Mouse (Mus musculus): ENCODE measurements at regions not wholly inside any gene's neighbourhood (a gene's known extent, or its start where the extent isn't known, plus 50 kb on each side); places are given as distances from the start of the nearest gene placed in this dataset.
"Not testable (repeated sequence)": the region's sequence is repeated elsewhere in the genome, so short reads cannot be mapped to it uniquely, and the experiment has no call there.

DNA sequence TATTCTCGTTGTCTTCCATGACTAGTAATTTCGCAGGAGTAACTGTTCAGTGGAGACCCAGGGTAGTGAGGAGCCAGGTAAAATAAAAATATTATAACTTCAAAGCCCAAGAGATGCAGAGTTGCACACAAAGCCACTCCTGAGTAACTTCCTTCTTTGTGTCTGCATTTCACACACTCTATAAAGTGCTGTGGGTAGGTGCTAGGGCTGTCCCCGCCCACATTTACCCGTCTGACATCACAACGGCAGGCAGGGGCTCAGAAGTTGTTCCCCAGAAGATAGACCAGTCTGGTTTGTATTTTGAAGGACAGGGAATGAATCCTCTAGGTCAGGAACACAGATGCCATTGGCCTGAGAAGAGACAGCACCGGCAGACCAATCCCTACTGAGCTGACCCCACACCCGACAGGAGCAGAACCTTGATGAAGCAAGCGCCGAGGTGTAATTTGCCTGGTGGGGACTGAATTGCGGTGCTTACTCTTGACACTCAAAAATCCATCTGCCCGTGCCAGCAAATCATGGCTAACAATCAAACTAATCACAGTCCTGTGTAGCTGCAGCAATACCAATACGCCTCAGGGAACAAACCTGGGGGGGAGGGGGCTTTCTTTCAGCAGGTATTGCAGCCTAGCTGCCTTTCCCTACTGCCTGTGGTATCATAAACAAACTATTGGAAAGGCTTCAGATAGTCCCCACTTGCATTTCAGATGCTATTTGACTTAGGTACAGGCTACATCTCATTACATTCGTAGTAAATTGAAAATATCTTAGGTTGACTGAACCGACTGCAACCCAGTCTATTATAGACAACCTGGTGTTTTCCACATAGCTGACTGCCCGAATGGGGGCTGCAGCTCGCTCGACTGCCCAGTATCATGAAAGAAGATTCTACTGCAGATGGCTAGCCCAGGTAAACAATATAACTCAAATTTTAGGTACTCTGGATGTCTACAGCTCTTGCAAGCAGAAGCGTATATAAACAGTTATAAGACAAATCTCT, 175.6 kb downstream of the Basp1 start:
- ATAC-seq: no peak

DNA sequence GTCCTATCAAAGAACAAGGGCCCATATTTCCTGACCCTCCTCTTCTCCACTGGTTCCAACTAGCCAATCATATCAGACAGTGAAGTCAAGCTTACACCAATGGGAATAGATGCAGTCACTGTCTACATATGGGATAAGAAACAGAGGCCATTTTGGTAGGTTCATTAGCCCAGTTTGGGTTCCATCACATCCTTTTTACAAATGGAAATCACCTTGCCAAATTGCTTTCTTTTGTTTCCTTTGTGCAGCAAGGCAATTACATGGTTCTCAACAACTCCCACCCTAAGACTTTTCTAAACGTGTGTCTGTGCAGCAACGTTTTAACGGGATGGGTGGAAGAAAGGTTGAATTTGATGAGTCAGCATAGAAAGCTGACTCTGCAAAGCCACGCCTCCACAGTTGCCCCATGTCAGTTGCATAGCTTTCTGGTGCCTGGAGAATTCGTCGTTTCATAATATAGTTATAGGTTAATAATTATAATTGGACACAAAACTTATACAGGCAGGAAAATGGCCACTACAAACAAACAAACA, 177.3 kb downstream of the Basp1 start:
- no peak for ATAC-seq

DNA sequence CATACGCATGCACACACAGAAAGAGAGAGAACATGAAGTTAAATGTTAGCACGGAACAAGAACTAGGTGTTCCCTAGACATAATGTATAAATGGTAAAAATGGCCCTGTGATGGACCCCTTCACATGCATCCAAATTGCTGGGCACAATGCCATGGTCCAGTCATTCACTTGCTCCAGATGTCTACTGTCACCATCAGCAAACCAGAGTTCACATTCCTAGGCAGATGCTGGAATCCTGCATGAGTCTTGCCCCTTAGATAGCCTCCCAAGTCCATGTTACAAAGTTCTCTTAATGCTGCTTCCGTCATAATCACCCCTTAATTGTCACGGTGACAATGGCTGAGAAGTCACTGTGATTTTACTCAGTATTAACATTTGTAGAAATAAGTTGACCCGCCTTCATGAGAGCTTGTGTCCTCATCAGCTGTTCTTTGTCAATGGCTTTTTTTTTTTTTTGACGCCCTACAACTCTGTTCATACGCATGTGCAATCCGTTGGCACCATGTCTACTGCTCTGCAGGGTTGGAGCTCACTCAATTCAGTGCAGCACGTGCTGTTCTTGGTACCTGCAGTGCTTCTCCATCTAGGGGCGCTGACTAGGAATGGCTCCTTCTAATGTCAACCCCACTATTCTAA, 179.4 kb downstream of the Basp1 start:
- no peak for ATAC-seq

DNA sequence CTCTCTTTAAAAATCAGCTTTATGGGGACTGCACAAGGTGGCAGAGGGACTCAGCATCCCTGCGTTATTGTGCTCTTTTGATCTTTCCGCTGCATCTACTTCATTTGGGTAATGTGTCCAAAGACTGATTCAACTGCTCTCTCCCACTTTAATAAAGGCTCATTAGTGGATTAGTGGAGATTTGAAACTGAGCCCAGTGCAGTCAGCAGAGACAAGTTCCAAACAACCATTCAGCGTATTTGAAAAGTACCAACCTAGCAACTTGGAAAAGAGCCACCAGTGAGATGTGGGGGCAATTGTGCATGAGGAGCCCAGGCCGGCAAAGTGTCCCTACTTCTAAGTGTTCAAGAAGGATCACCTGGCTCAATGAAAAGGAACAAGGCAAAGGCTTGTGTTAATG, 183.4 kb downstream of the Basp1 start:
- no peak for ATAC-seq

DNA sequence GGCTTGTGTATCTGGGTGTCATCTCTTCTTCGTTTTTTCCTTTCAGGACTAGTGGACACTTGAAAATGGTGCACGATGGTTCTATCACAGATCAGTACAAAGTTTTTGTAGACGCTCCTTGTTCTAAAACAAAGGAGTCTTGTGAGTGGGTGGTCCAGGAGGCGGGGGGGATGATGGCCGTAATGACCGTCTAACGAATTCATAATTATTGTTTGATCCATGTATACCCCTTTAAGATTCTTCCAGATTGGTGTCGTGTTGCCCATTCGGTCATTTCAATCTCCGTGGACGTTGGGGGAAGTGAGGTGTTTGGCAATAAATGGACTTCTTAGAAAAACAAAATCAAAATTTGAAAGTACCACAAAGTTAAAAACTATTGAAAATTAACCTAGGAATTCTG, 183.8 kb downstream of the Basp1 start:
- no peak for ATAC-seq

DNA sequence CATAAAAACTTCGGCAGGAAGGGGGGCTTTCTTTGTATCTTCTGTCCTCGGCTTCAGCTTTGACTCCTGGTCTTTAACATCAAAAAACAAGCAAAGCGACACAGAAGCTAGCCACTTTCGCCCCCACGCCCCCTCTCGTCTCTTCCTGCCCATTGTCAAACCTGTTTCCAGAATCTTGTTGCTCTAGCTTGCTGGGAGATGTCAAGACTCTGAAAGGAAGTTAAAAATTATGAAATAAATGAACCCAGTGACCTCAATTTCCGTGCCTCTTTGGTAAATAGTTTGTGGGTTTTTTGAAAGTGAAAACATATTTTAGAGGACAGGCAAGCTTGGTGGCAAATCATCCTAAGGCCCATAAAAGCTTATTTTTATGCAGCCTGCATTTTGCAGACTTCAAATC, 186.1 kb downstream of the Basp1 start:
- peak; percentile 60 for ATAC-seq

DNA sequence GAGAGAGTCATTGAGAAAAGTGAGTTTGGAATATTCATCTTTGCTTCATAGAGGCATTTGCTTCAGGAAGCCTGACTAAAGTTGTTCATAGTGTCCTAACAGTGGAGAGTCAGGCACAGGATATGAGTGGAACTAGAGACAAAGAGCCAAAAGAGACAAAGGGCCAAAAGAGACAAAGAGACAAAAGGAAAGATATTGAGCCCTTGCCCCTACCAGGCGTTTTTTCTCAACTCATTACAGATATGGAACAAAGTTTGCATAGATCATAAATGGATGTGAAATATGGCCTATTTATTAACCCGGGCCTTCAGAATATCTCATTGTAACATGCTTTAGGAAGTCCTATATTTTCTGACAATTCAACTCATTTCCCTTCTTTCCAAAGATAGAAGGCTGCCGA, 187.6 kb downstream of the Basp1 start:
- ATAC-seq: no peak

DNA sequence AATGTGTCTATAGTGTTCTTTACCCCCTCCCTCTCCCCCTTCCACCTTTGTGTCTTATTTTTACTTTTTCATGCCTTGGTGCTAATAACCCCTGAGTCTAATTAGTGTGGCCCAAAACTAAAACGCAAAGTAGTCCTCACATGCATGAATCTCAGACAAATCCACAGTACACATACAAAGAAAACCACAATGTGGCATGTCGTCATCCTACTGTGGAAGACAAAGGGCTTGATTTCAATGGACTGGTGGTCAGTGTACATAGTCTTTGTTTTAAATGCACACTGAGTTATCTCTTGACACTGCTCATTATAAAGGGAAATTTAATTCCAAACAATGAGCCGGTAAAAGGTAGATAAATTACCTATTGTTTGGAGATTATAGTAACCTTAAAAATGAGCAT, 188.1 kb downstream of the Basp1 start:
- ATAC-seq: no peak

DNA sequence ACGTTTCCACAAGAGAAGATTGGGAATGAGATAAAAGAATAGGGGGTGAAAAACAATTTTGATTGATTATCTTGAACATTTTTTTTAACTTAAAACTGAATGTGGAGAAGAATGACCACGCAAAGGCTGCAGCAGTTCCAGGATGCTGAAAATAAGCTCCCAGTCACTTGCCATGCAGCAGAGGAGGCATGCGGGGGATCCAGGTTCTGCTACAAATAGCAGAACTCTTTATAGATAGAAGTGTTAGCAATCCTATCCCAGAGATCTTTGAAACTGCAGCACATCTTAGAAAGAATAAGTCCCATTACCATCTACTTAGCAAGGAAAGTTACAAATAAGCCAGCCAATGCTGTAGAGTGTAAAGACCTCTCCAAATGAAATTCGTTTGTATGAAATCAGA, 191.8 kb downstream of the Basp1 start:
- ATAC-seq: no peak

DNA sequence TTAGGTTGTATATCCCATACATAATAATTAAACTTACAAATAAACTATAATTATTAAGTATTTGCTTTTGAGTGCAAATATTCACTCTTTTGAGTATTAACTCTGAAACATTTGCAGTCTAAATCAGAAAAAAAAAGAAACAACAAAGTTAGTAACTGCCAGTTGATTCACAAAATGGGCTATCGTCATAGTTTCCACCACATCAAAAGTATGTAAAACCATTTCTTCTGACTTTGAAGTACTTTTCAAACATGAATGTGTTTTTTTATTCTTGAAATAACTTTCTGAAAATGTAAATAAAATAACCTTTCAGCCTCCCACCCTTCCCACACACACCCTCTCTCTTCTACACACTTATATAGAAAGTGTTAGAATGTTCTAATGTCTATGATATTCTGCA, 197.2 kb downstream of the Basp1 start:
- peak; percentile 94 for ATAC-seq

- no peak for ATAC-seq
These were observed 211.5 kb downstream of the Basp1 start for GRCm38 (mm10) chr15:25202097-25202496.

- ATAC-seq: not testable (repeated sequence)
These were observed 213.3 kb downstream of the Basp1 start for GRCm38 (mm10) chr15:25200249-25200648.

GRCm38 (mm10) chr15:25187881-25188326, 225.7 kb downstream of the Basp1 start:
- ATAC-seq: no peak

DNA sequence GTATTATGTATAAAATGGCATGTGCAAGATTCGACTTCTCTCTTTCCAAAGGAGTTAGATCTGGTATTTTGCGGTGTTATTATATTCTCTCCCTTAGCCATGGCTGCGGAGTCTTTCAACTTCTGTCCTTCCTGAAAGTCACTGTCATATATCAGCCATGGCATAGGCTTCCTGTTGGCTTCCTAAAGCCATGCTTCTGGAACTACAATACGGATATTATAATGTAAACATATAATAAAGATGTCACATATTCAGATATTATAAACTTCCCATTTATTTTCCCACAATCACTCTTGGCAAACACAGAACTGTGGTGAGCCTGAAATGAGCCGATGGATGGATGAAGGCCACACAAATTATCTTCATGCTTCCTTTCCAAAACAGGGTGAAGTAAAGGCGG, 240.8 kb downstream of the Basp1 start:
- no peak for ATAC-seq

GRCm38 (mm10) chr15:25146371-25146770, 267.2 kb downstream of the Basp1 start:
- no peak for ATAC-seq

DNA sequence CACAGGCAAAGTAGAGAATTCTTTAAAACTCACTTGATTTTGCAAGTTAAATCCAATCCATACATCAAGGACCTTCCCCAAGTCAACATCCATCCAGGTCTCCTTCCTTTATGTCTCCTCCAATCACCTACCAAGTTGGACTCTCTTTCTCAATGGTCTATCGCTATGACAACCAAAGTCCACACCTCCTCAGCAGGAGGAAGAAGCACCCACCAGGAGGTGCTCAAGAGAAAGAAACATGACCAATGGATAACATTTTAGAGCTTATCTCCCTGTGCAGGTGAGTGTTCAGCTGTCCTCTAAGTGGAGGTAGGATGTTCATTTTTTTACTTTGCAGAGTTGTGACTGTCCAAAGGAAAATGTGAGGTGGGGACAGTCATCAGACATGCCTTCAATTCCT, 269.3 kb downstream of the Basp1 start:
- peak; percentile 39 for ATAC-seq

DNA sequence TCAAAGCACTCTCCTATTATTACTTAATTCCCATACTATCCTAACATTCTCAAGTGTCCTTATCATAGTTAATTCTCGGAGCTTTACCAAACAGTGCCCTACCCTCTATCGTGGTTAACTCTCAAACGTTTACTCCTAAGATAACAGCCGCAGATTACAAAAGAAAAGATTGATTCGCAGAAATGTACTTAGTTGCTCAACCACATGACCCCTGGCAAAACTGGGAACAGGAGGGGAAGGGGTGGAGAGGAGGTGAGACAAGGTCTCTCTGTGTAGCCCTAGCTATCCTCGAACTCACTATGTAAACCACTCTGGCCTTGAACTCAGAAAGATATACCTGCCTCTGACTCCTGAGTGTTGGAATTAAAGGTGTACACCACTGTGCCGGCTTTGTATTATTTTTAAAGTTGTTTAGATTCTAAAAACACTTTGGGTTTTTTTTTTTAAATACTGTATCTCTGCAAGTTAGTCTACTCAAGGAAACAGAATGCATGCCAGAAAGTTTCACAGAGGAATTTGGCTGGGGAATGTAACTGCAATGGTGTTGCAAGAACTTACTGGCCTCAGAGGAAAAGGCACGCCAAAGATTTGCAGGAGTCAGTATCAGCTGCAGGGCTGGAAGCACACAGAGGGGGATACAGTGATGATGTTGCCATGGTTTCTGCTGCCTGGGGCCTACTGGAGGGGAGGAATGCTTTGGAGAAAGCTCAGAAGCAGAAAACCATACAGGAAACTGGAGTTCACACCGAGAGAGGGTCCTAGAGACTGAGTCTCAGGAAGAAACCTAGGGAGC, 273.0 kb downstream of the Basp1 start:
- ATAC-seq: no peak

DNA sequence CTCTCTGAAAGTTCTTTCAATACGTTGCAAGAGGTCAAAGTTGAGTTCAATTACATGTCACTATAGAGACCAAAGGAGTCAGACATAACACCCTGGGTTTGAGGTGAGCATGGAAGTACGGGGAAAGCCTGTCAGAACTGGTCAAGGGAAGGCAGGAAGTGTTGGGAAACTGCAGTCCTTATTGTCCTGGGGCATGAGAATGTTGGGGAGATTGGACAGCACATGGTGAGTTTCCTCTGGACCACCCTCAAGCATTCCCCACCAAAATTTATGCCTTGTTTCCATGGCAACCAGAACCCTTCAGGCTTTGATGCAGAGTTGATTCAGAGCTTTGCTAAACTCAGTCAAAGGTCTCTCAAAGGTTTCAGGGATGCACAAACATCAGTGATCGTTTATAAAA, 276.5 kb downstream of the Basp1 start:
- no peak for ATAC-seq

DNA sequence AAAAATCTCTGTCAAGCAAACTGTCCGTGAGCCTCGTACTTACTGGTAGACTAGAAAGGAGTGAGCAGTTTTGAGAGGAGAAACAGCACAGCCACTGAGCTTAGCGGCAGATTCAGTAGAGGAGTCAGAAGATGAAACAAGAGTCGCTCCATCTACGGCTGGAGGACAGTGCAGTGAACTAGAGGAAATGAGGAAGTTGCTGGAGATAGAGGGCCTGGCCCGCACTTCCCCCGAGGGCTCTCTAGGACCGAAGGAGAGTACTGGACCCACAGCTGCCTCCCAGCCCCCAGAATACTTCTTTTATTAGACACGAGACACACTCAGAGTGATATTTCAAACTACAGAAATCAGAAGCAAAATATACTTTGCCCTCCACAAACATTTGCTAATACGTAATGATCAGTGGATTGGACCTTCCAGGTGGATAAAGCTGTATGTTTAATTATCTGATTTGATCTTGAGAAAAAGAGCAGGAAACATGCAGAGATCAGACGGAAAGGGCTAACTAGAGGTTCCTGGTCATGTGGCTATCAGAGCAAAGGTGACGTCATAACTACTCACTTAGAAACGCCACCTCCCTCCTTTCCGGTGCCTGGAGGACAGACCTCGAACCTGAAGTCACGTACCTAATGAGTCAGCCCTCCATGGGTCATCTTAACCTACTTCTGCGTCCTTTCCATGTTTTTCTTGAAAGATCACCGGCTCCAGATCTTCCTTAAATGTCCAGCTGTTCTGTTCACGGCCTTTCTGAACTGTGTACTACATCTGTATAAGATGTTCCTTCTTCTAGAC, 277.9 kb downstream of the Basp1 start:
- no peak for ATAC-seq

DNA sequence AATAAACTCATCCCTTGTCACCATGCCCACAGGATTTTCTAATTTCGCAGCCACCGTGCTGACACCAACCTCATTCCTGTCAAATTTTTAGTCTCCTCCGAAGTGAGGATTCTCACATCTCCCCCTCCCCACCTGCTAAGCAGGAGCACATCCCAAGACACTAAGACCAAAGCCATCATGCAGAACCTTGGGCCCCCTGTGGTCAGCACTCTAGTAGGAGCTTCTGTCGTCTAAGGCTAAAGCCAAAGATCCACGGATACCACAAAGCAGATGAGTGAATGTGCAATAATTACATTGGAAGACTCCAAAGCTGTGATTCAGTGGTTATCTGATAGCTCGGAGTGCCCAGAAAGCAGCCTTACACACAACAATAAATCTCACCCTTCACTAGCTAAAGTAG, 283.5 kb downstream of the Basp1 start:
- ATAC-seq: no peak

DNA sequence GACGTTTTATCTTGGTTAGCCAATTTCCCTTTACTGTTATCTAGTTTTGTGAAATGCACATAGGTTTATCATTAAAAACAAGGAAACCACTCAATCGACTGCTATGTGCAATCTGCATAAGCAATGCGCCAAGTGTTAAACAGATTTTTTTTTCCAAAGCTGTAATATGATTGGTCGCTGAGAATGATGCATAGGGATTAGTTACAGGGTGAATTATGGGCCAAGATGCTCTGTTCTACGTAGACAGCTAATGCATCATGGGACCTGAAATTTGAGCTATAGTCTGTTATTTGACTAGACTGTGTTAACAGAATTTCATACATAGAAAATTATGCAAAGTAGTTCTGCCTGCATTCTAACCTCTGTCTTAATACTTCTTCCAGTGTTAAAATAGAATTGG, 284.0 kb downstream of the Basp1 start:
- no peak for ATAC-seq

GRCm38 (mm10) chr15:25120441-25120840, 293.1 kb downstream of the Basp1 start:
- no peak for ATAC-seq

Measured in CD4-positive, CD25-positive, alpha-beta regulatory T cell, adult 4 months (primary cell).